Mouse (Mus musculus) layer of hippocampus, postnatal 14 days (tissue): ENCODE measurements at regions not wholly inside any gene's neighbourhood (a gene's known extent, or its start where the extent isn't known, plus 50 kb on each side); places are given as distances from the start of the nearest gene placed in this dataset.

Source experiments
- DNase-seq, 2 experiments: peaks; one replicate each; pipeline ENCODE4 v3.0.0; 2021 to 2022; ENCODE audit warnings: low spot score in 2 of 2, mixed read lengths in 1 of 2

DNA sequence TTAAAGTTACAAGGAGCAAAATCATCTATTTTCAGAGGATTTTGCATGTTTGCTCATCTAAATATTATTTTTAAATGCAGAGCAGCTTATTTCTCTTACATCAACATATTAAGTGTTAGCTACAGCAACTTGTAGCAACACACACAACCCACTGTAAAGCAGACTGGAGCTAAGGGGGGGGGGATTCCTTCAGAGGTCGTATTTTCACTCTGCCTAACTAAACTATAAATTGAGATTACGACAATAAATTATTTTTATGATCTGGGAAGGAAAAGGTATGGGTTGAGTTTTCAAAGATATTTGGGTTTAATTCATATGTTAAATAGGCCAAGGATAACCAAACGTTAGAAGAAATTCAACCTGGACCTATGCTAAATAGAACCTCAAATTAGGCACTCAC is 70.4 kb upstream of the BC052040 start:
- no peak for DNase-seq

DNA sequence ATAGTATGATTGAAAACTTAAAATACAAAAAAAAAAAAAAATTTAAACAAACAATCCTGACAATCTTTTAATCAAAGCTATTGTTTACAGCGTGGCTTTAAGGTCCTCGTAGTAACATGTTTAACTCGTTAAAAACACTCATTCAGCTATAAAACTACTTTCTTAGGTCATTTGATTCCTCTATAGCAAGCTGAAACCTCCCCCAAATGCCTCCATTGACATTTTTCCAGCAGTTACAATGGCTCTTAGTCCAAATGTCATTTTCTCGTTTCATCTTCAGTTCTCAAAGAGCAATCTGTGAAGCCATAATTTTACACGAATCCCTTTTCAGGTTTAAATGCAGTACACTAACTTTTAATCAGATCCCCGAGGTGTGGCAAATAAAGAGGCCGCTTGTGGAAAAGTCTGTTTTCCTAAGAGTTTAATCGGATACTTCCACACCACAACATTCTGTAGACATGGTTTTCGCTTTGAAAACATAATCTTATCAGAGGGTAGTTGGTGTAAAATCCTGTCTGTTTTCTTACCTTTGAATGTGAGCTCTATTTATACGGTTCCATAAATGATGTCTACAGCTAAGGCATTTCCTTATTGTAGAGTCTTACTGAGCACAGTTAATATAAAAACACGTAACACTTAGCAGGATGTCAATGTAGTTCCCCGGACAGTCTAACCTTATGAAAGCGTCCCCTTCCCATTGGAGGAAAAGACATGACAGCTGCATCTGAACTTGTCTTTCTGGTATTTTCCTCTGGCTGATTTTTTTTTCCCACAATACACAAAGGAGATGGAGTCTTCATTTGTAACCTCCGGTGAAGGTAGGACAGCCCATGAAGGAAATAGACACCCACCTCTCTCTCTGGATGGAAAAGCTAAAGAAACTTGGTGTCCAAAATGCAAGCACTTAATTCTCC is 69.6 kb upstream of the BC052040 start:
- no peak for DNase-seq

DNA sequence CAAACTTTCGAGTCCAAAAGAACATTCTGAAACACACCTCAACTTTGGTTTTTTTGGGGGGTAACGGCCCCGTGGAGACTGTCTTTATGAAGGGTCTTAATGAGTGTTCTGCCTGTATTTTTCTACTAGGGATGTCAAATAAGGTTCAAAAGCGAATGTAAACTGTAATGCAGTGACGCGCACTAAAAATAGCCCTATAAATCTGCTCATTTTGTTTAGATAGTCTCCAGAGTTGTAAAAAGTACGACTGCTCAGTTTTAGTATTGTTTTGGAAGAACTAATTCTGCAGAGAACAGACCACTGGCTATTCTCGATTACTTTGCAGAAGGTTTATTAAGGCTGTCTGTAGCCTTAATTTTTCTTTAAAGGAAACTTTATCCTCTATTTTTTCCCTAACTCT is 68.6 kb upstream of the BC052040 start:
- no peak for DNase-seq

DNA sequence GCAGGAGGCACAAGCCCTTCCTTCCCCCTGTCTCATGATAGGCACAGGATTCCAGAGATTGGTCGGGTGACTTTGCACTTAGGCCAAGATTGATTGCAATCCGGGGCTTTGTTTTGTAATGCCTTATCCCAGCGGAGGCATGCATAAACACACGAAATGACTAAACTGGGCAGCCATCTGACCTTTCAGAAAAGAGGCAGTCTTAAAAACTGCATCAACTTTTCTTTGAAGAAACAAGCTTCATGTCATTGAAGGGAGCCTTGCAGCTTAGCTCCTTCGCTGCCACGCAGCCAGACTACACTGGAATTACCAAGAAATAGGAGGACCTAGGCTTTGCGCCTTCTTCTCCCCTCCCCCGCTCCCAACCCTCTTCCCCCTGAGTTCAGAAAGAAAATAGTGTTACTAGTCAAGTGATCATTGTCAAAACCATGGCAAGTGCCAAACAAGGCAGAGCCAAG is 67.7 kb upstream of the BC052040 start:
- peak; percentile 7 to 22 for DNase-seq

GRCm38 (mm10) chr2:115514831-115515428 is 66.6 kb upstream of the BC052040 start:
- DNase-seq, result peak; percentile 8 to 50

DNA sequence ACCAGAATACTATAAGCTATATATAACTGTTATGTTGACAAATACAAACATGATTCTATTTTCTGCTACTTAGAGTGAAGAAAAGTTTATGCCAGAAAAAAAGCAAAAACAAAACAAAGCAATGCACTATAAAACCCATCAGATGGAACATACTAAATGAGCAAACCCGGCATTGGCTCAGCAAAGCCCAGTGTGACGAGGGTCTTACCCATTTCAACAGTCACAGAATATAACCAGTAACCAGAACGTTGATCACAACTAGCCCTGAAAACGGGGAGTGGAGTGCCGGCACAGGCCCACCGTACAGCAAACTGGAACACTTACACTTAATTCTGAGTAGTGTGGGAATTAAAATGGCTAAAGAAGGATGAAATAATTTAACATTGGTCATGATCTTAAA is 66.0 kb upstream of the BC052040 start:
- DNase-seq, result no peak

DNA sequence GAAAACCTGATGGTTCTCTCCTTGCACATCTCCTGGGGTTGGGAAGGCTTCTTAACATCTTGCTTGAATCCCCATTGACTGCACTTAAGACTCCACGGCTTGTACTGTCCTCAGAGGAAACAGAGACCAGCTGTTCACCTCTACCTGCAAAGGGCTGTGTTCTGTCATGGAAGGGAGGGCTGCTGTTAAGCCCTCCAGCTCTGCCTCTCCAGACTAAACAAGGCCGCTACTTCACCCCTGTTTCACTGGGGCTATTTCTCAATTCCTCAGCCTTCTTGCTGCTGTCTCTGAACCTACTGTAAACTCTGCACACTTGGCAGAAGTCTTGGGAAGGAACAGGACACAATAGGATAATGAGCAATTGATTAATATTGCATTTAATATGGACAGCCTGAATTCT is 64.7 kb upstream of the BC052040 start:
- no peak for DNase-seq

DNA sequence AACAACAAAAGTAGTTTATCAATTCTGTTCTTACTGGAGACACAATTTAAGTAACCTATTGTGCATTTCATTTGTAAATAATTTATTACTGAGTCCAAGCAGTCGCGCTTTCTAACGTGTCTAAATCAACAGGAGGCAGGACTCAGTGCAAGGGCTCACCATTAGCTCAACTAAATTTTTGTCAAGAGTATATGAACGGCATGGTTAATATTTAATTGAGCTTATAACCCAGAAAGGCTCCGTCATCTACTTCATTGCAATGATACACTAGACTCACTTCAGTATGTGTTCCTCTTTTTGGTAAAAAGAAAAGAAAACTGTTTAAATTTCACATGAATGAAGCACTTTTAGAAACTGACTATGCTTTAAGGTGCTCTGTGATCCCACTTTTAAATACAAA is 61.5 kb upstream of the BC052040 start:
- DNase-seq, result no peak

DNA sequence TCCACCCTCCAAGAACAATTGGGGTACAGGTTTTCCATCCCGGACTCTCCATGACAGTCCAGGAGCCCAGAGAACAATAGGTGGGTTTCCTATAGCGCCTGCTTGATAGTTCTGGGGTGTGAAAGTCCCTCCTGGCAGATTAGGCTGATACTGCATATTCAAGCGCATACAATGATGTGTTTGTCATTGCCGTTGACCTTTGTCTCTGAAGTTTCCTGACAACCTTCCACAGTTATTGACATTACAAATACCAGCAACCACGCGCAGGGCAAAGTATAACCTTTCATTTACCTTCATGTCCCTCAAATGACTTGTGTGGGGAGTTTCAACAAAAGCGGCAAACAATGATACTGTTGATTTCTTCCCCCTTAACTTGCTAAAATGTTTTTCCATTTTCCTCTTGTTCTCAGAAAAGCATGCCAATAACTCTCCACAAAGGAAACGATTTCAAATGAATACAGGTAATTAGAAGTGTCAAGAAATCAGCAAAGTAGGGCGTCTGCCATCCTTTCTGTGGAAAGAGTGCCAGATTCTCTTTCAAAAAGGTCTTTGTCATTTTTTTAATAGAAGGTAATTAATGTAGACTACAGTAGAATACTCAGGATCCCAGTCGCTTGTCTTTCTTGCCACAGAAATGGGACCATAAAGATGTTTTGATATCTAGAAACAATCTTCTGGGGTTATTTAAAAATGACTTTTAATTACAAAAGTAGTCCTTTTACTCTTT is 60.9 kb upstream of the BC052040 start:
- no peak for DNase-seq

- no peak for DNase-seq
Observed at GRCm38 (mm10) chr2:115529878-115530277, 51.6 kb upstream of the BC052040 start.
